Mouse (Mus musculus) megakaryocyte, embryonic 14.5 days (primary cell): ENCODE results near the gene Foxn3.

Source experiments
- FLI1 ChIP-seq: IDR thresholded peaks from 2 replicates; pipeline ENCODE4 v1.6.1; 2012; ENCODE audit warnings: low read length, inconsistent platforms, mixed read lengths
- GATA1 ChIP-seq: IDR thresholded peaks from 3 replicates; pipeline ENCODE4 v1.6.1; 2012; ENCODE audit warnings: mixed read lengths, low read length, inconsistent platforms, borderline replicate concordance

DNA sequence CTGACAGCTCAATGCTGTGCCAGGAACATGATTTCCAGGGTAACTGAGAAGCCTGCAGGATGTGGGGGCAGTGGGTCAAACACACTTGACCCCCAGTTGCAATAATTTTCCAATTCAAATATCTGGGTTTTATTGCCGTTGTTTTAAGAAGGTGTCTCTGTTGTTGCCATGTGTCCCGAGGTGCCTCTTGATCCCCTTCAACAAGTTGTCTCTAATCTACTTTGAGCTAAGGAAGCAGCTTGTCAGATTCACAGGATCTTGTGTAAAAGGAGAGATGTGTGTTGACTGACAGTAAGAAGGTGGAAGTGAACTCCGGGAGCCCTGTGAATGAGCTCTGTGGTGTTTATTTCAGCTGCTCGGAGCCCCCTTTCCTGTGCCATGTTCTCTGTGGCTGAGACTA is 16.6 kb upstream of the Foxn3 start:
- TF ChIP-seq GATA1 (no peak), FLI1 (no peak)
